Mouse (Mus musculus): ENCODE measurements at regions not wholly inside any gene's neighbourhood (a gene's known extent, or its start where the extent isn't known, plus 50 kb on each side); places are given as distances from the start of the nearest gene placed in this dataset.

- Histone ChIP-seq H3K9me3 (replicated peaks; ENCODE audit: control insufficient read depth, low read length) (no peaks in the 10 kb centered on the region), H3K4me1 (ENCODE audit: control insufficient read depth, insufficient read depth, low read length) (no peaks in the 10 kb centered on the region), H3K36me3 (ENCODE audit: control insufficient read depth, insufficient read depth, low read length) (no peaks in the 10 kb centered on the region), H3K4me3 (ENCODE audit: low read depth, low read length) (no peak overlapping the region), H3K27me3 (replicated peaks; ENCODE audit: control insufficient read depth, insufficient read depth, low read length) (no peaks in the 10 kb centered on the region), H3K27ac (ENCODE audit: low read depth, low read length) (no peak overlapping the region), H3K9ac (ENCODE audit: low read length) (no peak overlapping the region), H3K4me2 (ENCODE audit: low read length) (no peak overlapping the region)
- ATAC-seq (no peak), DNase-seq (ENCODE audit: low spot score) (no peak)
- WGBS, result 76% methylated on average over 1 of the region's 1 CpGs
Measured at GRCm38 (mm10) chr3:23457720-23458119, 1381.3 kb downstream of the Tbl1xr1 start.

- Histone ChIP-seq H3K27me3 (replicated peaks; ENCODE audit: control insufficient read depth, insufficient read depth, low read length) (no peaks in the 10 kb centered on the region), H3K4me2 (ENCODE audit: low read length) (no peak overlapping the region), H3K27ac (ENCODE audit: low read depth, low read length) (no peak overlapping the region), H3K4me1 (ENCODE audit: control insufficient read depth, insufficient read depth, low read length) (no peaks in the 10 kb centered on the region), H3K4me3 (ENCODE audit: low read depth, low read length) (no peak overlapping the region), H3K9ac (ENCODE audit: low read length) (no peak overlapping the region), H3K9me3 (replicated peaks; ENCODE audit: control insufficient read depth, low read length) (no peaks in the 10 kb centered on the region), H3K36me3 (ENCODE audit: control insufficient read depth, insufficient read depth, low read length) (no peaks in the 10 kb centered on the region)
- DNase-seq (ENCODE audit: low spot score) (no peak), ATAC-seq (no peak)
- WGBS, result 50% methylated on average over 1 of the region's 1 CpGs
Measured at GRCm38 (mm10) chr3:23499889-23500288, 1423.4 kb downstream of the Tbl1xr1 start.

GRCm38 (mm10) chr3:23547546-23547945 is 1471.1 kb downstream of the Tbl1xr1 start:
- WGBS, result 80% methylated on average over 3 of the region's 3 CpGs
- Histone ChIP-seq H3K4me3 (ENCODE audit: low read depth, low read length) (no peak overlapping the region), H3K27ac (ENCODE audit: low read depth, low read length) (no peak overlapping the region), H3K4me2 (ENCODE audit: low read length) (no peak overlapping the region), H3K4me1 (ENCODE audit: control insufficient read depth, insufficient read depth, low read length) (no peaks in the 10 kb centered on the region), H3K36me3 (ENCODE audit: control insufficient read depth, insufficient read depth, low read length) (no peaks in the 10 kb centered on the region), H3K9me3 (replicated peaks; ENCODE audit: control insufficient read depth, low read length) (no peaks in the 10 kb centered on the region), H3K9ac (ENCODE audit: low read length) (no peak overlapping the region), H3K27me3 (replicated peaks; ENCODE audit: control insufficient read depth, insufficient read depth, low read length) (no peaks in the 10 kb centered on the region)
- DNase-seq (ENCODE audit: low spot score), result no peak
- no peak for ATAC-seq

DNA sequence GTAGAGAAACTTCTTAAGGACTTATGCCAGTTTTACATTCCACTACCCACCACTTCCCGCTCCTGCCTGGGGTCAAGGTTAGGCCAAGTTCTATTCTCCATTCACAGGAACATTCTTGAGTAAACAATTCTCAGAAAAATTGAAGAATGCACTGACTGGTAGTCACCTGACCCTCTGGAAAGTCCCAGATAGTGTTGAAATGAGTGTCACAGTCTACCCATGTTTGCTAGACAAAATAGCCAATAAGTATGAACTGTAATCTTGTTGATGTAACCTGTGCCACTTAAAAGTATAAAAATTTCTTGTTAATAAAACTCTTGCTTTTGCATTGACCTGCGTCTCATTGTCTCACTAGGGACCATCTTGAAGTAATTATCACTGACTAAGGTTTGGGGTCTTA is 1487.9 kb downstream of the Tbl1xr1 start:
- DNase-seq (ENCODE audit: low spot score), result no peak
- 92% methylated on average over 2 of the region's 2 CpGs for WGBS
- ATAC-seq, result no peak
- Histone ChIP-seq H3K4me3 (ENCODE audit: low read depth, low read length) (no peak overlapping the region), H3K4me2 (ENCODE audit: low read length) (no peak overlapping the region), H3K27me3 (replicated peaks; ENCODE audit: control insufficient read depth, insufficient read depth, low read length) (no peaks in the 10 kb centered on the region), H3K27ac (ENCODE audit: low read depth, low read length) (no peak overlapping the region), H3K9me3 (replicated peaks; ENCODE audit: control insufficient read depth, low read length) (no peaks in the 10 kb centered on the region; the same call in 1 of the 2 replicates), H3K9ac (ENCODE audit: low read length) (no peak overlapping the region), H3K4me1 (ENCODE audit: control insufficient read depth, insufficient read depth, low read length) (no peaks in the 10 kb centered on the region), H3K36me3 (ENCODE audit: control insufficient read depth, insufficient read depth, low read length) (no peaks in the 10 kb centered on the region)

GRCm38 (mm10) chr3:23568806-23569205 is 1492.4 kb downstream of the Tbl1xr1 start:
- DNase-seq (ENCODE audit: low spot score) (no peak), ATAC-seq (no peak)
- no peak overlapping the region for H3K27ac ChIP-seq (ENCODE audit: low read depth, low read length)
- no peaks in the 10 kb centered on the region for H3K4me1 ChIP-seq (ENCODE audit: control insufficient read depth, insufficient read depth, low read length)
- no peaks in the 10 kb centered on the region for H3K27me3 ChIP-seq (replicated peaks; ENCODE audit: control insufficient read depth, insufficient read depth, low read length)
- H3K9me3 ChIP-seq (replicated peaks; ENCODE audit: control insufficient read depth, low read length), result no peaks in the 10 kb centered on the region; the same call in 1 of the 2 replicates
- WGBS, result 95% methylated on average over 11 of the region's 12 CpGs
- no peak overlapping the region for H3K4me3 ChIP-seq (ENCODE audit: low read depth, low read length)
- H3K9ac ChIP-seq (ENCODE audit: low read length), result no peak overlapping the region
- H3K4me2 ChIP-seq (ENCODE audit: low read length), result no peak overlapping the region
- no peaks in the 10 kb centered on the region for H3K36me3 ChIP-seq (ENCODE audit: control insufficient read depth, insufficient read depth, low read length)

DNA sequence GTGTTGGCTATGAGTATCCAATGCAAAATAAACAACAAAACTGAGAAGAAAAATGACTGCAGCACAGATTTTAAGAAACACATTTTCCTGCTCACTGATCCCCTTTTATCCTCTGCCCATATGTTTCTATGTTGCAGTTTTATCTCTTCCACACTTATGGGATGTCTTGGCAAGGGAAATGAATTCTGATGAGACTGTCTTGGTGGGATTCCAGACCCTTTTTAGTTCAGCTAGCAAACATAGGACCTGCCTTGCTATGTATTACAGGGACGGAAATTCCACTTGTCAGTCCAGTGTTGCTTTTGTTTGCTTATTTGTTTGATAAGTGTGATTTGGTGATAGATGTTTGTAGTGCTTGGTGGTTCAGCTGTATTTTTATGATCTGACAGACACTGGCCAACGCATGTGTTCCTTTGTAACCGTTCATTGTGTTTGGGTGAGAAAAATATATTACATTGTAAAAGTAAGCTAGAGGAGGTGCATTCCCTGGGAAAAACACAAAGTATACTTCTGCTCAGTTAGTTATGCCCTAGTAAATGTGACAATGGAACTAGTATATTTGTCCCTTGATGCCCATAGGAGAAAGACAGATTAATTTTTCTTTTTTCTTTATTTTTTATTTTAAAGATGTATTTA is 1516.2 kb downstream of the Tbl1xr1 start:
- no peaks in the 10 kb centered on the region for H3K4me1 ChIP-seq (ENCODE audit: control insufficient read depth, insufficient read depth, low read length)
- no peaks in the 10 kb centered on the region for H3K27me3 ChIP-seq (replicated peaks; ENCODE audit: control insufficient read depth, insufficient read depth, low read length)
- DNase-seq (ENCODE audit: low spot score) (peak; percentile 86), ATAC-seq (peak; percentile 77; the same call in 1 of the 2 replicates)
- H3K4me3 ChIP-seq (ENCODE audit: low read depth, low read length), result no peak overlapping the region
- no peak overlapping the region for H3K9ac ChIP-seq (ENCODE audit: low read length)
- no peak overlapping the region for H3K27ac ChIP-seq (ENCODE audit: low read depth, low read length)
- 66% methylated on average over 3 of the region's 3 CpGs for WGBS
- no peaks in the 10 kb centered on the region for H3K36me3 ChIP-seq (ENCODE audit: control insufficient read depth, insufficient read depth, low read length)
- H3K4me2 ChIP-seq (ENCODE audit: low read length), result no peak overlapping the region
- H3K9me3 ChIP-seq (replicated peaks; ENCODE audit: control insufficient read depth, low read length), result no peaks in the 10 kb centered on the region

DNA sequence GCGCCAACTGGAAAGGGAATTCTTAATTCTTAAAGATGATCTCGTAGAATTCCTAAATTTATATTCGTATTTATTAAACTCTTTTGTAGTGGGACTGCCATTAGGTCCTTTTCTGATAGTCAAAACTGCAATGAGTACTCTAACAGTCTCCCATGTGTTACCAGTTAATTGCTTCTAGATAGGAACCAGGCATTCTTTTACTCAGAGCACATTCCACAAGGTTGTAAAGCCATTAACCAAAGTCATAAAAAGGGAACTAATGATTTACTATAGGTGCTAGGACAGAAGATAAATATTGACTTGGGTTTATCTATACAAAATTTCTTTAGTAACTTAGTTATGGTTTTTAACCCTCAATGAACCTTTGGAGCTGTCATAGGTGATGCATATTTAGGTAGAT is 1525.0 kb downstream of the Tbl1xr1 start:
- Histone ChIP-seq H3K4me2 (ENCODE audit: low read length) (no peak overlapping the region), H3K27me3 (replicated peaks; ENCODE audit: control insufficient read depth, insufficient read depth, low read length) (no peaks in the 10 kb centered on the region), H3K9me3 (replicated peaks; ENCODE audit: control insufficient read depth, low read length) (no peaks in the 10 kb centered on the region), H3K36me3 (ENCODE audit: control insufficient read depth, insufficient read depth, low read length) (no peaks in the 10 kb centered on the region), H3K9ac (ENCODE audit: low read length) (no peak overlapping the region), H3K27ac (ENCODE audit: low read depth, low read length) (no peak overlapping the region), H3K4me3 (ENCODE audit: low read depth, low read length) (no peak overlapping the region), H3K4me1 (ENCODE audit: control insufficient read depth, insufficient read depth, low read length) (no peaks in the 10 kb centered on the region)
- DNase-seq (ENCODE audit: low spot score) (no peak), ATAC-seq (no peak)
- WGBS, result 88% methylated on average over 3 of the region's 3 CpGs

- H3K9me3 ChIP-seq (replicated peaks; ENCODE audit: control insufficient read depth, low read length), result no peaks in the 10 kb centered on the region
- ATAC-seq (no peak), DNase-seq (ENCODE audit: low spot score) (no peak)
- H3K4me2 ChIP-seq (ENCODE audit: low read length), result no peak overlapping the region
- WGBS, result 76% methylated on average over 2 of the region's 2 CpGs
- H3K4me3 ChIP-seq (ENCODE audit: low read depth, low read length), result no peak overlapping the region
- H3K27ac ChIP-seq (ENCODE audit: low read depth, low read length), result no peak overlapping the region
- H3K9ac ChIP-seq (ENCODE audit: low read length), result no peak overlapping the region
- H3K27me3 ChIP-seq (replicated peaks; ENCODE audit: control insufficient read depth, insufficient read depth, low read length), result no peaks in the 10 kb centered on the region
- no peaks in the 10 kb centered on the region for H3K4me1 ChIP-seq (ENCODE audit: control insufficient read depth, insufficient read depth, low read length)
- H3K36me3 ChIP-seq (ENCODE audit: control insufficient read depth, insufficient read depth, low read length), result no peaks in the 10 kb centered on the region
Measured at GRCm38 (mm10) chr3:23610054-23610453, 1533.6 kb downstream of the Tbl1xr1 start.

DNA sequence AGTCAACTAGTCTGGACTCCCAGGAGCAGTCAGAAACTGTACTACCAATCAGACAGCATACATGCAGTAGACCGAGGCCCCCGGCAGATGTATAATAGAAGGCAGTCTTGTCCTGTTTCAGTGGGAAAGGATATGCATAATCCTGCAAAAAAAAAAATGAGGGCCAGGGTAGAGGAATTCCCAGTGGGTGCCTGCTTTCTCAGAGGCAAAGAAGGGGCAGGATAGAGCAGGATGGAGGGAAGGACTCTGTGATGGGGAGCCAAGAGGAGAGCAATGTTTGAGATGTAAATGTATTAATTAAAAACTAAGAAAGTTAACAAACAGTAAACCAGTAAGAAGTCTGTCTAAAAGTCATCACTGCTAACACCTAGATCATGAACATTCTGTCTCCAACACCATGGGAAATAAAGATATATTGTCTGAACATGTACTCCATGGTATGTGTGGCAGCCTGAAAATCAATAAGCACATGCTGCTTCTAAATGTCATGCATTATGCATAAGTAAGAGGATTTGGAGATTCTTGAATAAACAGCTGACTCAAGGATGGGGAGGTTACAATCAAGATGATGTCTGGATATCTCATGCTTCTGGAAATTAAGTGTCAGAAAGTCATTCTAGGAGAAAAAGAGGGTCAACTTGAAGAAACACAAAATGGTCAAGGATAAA is 1485.3 kb downstream of the Naaladl2 start:
- WGBS, result 96% methylated on average over 2 of the region's 2 CpGs
- H3K4me3 ChIP-seq (ENCODE audit: low read depth, low read length), result no peak overlapping the region
- ATAC-seq, result no peak

More for the DNA sequence above, 1485.3 kb downstream of the Naaladl2 start:
- no peaks in the 10 kb centered on the region for H3K27me3 ChIP-seq (replicated peaks; ENCODE audit: control insufficient read depth, insufficient read depth, low read length)
- H3K36me3 ChIP-seq (ENCODE audit: control insufficient read depth, insufficient read depth, low read length), result no peaks in the 10 kb centered on the region
- H3K9ac ChIP-seq (ENCODE audit: low read length), result no peak overlapping the region
- no peak for DNase-seq (ENCODE audit: low spot score)
- H3K4me1 ChIP-seq (ENCODE audit: control insufficient read depth, insufficient read depth, low read length), result no peaks in the 10 kb centered on the region
- no peaks in the 10 kb centered on the region for H3K9me3 ChIP-seq (replicated peaks; ENCODE audit: control insufficient read depth, low read length)
- no peak overlapping the region for H3K27ac ChIP-seq (ENCODE audit: low read depth, low read length)
- no peak overlapping the region for H3K4me2 ChIP-seq (ENCODE audit: low read length)
